Mouse (Mus musculus) 416B (cell line): Measurements from ENCODE around the gene Car15.

Experiments used
- DNase-seq: peaks from one replicate; pipeline ENCODE4 v3.0.0; 2011; ENCODE audit warnings: low read depth

Gene Car15

DNA sequence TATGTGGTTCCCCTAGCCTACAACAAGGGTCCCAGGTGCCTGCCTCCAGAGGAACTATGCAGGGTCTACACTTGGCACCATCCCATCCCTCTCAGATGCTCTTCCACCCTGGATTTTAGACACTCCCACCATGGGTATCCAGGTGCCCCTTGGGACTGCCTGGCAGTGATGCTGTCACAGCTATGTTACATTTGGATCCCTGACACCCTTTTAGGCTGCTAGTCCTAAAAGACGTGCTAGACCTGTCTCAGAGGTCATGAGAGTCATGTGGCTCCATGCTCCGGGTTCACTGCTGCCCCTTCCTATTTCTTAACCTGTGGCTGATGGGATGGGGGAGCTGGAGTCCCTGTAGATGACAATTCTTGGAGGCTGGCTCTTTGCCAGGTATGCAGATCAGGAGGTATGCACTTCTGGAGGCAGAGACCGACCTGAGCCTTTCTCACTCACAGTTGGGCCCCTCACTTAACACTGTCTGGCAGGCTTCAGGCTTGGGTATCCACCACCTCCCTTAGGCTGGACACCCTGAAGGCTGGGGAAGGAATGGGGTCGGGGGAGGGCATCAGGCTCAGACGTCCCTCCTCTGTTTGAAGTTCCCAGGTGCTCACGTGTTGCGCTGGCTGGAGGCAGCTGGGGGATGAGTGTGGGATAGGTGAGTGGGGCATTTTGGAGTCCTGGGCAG, 36.2 kb downstream of the Car15 start:
- DNase-seq: no peak

DNA sequence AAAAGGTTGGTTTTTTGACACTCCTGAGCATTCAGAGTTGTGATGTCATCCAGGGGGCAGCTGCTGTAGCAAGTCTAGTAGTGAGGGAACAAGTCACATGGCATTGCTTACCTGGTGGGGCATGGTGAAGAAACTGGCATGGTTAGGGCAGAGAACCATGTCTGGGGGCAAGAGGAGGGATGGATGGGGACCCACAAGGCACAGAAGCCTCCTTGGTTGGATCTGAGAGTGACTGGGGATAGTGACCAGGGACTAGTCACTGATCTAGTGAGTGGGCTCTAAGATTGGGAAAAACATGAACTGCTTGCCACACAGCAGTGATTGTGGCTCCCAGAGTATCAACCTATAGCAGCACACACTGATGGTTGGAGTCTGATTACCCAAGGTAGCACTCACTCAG, 38.6 kb downstream of the Car15 start:
- DNase-seq: no peak

DNA sequence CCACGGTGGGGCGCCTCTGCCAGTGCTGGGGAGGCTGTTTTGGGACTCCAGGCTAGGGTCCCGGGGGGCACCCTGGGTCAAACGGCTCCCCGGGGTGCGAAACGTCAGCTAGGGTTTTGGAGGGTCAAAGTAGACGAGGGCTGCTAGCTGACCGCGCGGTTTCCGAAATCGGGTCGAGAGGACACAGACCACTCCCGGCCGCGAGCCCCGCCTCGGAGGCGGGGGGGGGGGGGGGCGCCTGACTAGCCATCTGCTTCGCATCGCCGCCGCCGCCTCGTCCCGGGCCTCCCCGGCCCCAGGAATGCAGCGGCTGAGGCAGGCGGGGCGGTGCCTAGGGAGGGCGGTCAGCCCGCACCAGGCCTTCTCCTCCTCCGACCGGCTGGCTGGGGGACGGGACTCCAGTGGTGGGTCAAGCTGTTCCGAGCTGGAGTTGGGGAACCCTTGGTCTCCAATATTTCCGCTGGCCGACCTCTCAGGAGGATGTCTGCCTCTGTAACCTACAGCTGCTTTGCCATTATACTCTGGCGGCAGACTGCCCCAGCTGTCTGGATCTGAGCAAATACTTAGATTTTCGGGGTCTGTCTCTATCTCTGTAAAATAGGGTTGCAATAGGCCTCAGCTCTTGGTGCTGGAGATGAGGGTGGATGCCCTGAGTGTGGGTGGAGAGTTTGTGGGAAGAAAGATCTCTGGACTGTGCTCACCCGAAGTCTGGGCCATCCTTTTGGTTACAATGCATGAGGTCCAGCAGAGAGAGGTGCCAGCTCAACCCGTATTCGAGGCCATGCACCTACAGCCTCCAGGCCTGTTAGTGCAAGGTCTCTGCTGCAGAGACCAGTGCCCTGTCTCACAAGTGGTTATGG, 39.6 kb downstream of the Car15 start:
- DNase-seq: no peak

DNA sequence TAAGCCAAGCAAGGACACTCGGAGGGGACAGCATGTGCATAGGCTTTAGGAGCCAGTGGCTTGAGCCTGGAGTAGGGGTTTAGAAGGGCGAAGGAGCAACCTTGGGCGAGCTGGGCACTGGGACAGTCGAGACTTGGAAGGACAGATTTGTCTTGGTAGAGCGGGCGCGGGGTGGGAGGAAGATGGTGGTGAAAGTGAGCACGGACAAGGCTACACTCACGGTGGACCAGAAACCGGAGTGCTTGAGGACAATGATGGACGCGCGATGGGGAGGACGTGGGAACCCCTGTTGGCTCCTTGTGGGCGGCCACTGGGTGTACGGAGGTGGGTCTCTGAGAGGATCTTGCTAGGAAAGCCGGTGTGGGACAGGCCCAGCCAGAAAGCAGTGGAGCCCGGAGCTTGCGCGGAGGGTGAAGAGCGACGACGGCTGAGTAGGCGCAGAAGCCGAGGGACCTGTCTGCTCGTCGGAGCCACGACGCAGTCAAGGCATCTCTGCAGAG, 40.3 kb downstream of the Car15 start:
- no peak for DNase-seq

DNA sequence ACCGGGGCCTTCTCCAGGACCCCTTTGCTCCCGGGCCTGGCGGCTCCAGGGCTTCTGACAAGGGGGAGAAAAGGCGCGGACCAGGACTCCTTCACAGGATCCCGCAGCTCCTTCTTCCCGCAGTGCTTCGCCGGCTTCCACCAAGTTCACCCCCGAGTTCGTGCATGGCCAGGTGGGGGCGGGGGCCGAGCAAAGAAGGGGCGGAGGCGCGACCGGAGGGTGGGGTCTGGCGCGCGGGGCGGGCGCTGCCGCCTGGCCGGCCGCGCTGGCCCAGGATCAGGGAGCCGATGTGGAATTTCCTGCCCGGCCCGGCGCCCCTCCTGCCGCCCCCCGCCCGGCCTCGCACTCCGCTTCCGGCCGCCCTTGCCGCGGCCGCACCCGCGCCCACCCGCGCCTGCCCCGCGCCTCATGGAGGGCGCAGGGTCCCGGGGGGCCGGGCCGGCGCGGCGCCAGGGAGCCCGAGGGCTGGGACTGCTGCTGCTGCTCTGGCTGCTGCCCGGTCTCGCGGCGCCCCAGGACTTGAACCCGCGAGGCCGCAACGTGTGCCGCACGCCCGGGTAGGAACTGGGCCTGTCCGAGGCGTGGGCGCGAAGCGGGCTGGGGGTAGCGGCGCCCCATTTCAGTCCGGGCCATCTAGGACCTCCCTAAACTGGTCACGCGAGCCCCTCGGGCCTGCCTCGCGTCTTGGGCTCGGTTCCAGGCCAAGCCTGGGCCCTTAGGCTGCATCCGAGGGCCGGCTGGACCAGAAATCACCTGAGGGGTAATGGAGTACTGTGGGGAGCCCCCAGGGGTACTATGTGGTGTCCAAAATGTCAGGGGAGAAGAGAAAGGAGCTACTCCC, 41.0 kb downstream of the Car15 start, which contains the start of gene Scarf2:
Gene Scarf2 (plus strand): TSS at position 312 of the 841 bp plus-strand sequence.
- DNase-seq: no peak

DNA sequence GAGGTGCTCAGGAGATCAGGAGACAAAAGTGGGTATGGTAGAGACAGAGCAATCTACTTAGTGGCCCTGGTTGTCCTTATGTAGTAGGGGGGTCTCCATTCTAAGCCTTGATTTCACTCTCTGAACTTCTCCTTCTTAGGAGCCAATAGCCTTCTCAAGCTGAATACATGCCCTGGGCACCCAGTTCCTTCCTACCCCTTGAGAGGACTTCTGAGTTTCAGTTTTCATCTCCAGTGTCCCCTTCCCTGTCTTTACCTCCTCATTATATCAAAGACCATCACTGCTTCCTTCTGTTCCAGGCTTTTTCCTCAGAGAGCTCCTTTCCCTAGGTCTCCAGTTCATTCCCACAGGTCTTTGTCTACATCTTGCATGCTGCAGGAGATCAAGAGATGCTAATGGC, 41.6 kb downstream of the Car15 start:
- DNase-seq: no peak

DNA sequence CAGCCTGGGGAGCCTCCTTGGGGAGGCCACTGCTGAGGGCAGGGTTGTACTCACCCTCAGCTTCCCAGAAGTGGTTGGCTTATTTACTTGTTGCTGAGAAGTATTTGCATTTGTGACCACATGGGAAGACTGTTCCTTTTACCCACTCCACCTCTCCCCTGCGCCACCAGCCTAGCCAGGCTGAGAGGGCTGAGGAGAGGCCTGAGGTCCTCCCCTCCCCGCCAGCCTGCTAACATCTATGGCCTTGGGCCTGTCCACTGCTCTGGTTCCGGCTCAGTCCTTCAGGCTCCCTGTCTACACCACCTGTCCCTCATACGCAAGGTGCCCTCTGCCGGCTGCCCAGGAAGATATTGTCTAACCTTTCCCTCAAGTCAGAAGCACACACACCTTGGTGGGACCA, 42.5 kb downstream of the Car15 start:
- DNase-seq: no peak

DNA sequence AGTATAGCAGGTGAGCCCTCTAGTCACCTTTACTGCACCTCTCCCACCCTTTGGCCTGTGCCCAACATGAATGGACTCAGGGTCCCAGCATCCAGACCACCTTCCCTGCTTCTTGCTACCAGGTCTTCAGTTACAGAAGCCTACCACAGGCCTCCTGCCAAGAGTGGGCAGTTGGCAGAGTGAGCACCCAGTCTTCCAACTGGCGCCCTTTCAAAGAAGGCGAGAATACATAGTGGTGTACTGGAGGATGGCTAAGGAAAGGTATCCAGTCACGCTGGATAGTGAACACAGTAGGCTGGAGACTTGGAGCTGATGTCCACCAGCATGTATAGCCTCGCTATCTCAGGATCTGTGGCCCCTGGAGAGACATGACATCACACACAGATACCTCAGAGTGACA, 44.1 kb downstream of the Car15 start:
- DNase-seq: no peak

DNA sequence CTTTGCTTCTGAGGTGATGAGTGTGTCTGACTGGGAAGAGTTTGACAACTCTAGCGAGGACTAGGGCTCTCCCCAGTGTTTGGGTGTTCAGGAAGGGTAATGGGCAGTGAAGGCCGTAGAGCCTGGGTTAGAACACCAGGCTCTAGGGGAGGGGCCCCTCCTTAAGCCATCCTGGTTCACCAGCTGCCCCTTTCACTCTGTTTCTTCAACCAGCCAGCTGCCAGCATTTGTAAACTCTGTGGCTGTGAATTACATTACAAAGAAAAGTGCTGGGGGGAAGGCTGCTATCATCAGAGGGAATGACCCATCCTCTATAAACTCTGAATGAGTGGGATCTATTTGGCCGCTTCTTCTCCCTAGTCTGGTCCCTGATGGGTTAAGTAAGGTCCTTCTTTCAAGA, 45.4 kb downstream of the Car15 start:
- no peak for DNase-seq

DNA sequence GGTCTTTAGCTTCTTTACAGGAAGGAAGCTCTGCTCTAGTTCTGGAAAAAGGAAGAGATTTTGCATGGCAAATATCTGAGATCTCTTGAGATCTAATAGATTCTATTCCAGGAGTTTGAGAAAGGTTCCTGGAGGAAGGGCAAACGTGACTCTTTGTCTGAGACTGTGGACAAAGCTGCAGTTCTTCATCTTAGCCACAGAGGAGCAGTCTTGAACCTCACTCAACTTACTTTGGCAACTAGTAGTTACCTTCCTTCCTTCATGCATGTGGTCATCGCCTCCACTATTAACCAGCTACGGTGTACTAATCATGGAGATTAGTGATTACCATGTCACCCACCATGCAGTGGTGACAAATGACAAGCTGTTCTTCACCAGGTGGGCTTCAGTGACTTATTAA, 52.8 kb downstream of the Car15 start:
- DNase-seq: peak; percentile 44
